Mouse (Mus musculus) mouse trophoblast stem cell (cell line): ENCODE results near the gene Fam172a.
"Not testable (repeated sequence)": the region's sequence is repeated elsewhere in the genome, so short reads cannot be mapped to it uniquely, and the experiment has no call there.

ENCODE experiments used
- in situ Hi-C, 2 experiments: fragments of 300-500 bp; cut with MseI, MboI; formaldehyde crosslinking; loops; 2 replicates in 1 of 2; 3 replicates in 1 of 2; pipeline ENCODE4 v1.15.1; 2025

The Fam172a gene

DNA sequence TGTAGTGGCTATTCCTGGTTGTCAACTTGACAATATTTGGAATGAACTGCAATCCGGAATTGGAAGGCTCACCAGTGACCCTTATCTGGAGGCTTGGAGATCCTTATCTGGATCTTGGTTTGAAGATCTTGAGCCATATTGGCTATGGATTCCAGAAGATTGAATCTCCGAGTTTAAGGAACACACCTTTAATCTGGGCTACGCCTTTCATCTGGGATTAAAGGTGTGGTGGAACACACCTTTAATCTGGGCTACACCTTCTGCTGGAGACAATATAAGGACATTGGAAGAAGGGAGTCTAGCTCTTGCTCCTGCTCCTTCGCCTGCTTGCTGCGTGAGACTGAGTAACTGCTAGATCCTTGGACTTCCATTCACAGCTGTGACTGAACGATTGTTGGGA is at the start of gene Fam172a:
Fam172a (plus strand) TSS at position 301 of the 400 bp plus-strand sequence.
- in situ Hi-C loops = not testable (repeated sequence)

DNA sequence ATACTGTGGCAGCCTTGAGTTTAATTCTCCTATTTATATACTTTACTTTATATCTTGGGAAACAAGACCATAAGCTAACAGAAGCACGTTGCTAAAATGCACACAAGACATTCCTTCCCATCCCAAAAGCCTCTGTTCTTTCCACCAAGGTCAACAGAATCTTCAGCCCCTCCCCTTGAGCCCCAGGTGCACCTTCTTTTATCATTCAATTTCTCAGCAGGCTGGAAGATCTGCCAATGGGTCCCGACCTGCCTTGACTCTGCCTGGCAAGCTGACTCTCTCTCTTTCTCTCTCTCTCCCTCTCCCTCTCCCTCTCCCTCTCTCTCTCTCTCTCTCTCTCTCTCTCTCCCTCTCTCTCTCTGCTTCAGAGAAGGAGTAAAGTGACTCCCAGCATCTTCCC is 13.2 kb upstream of the Fam172a start:
- in situ Hi-C loops = no loop called here

DNA sequence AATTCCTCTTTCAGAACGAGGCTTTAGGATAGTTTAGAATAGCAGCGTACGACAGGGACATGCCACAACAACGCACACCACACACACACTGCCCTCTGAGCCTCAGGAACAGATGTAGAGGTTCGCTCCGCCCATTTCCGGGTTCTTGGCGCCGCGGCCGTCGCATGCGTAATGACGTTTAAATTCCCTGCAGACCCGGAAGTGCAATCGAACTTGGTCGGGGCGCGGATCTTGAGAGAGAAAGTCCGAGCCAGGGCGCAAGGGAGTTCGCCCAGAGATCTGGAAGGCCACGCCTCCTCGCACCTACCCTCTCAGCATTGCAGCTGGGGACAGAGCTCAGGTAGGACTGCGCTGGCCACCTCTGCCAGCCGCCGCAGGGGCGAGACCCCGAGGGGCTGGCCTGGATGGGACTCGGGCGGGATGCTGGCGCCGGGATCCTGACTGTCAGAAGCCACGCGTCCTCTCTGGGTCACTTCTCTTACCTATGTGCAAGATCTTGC is 6.7 kb downstream of the Fam172a start:
- in situ Hi-C loops = no loop called here

DNA sequence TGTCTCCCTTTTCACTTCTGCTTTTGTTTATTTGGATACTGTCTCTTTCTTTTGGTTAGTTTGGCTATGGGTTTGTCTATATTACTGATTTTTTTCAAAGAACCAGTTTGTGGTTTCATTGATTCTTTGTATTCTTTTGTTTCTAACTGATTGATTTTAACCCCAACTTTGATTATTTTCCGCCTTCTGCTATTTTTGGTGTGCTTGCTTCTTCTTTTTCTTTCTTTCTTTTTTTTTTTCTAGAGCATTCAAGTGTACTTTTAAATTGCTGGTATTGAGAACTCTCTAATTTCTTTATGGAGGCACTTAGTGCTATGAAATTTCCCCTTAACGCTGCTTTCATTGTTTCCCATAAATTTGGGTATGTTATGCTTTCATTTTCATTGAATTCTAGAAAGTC is 15.7 kb downstream of the Fam172a start:
- in situ Hi-C loops = no loop called here

DNA sequence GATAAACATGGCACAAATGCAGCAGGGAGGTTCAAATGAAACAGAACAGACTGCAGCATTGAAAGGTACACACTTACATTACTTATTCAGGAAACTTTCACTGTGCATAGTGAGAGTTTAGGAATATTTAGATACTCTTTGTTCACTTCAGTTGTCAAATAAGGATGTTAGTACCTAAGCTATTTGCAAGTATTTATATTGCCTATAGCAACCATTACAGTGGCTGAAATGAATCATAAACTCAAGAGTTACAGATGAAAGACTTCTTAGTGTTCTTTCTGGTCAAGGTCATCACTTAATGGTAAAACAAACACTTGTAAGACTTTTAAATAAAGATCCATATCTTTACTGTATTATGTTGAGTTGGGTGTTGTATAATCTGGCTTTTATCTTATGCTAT is 41.0 kb downstream of the Fam172a start:
- in situ Hi-C loops = no loop called here

DNA sequence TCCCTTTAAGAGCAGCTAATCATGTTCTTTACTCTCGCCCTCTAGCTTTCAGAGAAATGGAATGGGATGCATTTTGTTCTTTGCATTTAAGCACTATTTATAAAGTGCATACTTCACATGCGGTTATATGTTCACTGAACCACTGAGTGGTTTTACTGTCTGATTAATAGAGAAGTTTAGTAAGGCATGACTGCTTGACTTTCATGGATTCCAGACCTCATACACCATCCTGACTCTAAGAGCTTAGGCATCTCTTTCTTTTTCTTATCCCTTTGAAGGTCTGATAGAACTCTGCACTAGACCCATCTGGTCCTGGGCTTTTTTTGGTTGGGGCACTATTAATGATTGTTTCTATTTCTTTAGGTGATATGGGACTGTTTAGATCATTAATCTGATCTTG is 75.8 kb downstream of the Fam172a start:
- in situ Hi-C loops = no loop called here

DNA sequence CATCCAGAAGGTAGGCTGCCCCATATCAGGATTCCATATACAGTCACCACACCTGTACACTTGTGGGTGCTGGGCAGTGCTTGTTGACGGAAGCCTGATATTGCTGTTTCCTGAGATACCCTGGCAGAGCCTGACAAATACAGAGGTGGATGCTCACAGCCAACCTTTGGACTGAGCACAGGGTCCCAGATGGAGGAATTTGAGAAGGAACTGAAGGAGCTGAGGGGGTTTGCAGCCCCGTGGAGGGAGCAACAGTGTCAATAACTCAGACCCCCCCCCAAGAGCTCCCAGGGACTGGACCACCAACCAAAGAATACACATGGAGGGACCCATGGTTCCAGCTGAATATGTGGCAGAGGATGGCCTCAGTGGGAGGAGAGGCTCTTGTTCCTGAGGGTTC is 105.5 kb downstream of the Fam172a start:
- in situ Hi-C loops = not testable (repeated sequence)

DNA sequence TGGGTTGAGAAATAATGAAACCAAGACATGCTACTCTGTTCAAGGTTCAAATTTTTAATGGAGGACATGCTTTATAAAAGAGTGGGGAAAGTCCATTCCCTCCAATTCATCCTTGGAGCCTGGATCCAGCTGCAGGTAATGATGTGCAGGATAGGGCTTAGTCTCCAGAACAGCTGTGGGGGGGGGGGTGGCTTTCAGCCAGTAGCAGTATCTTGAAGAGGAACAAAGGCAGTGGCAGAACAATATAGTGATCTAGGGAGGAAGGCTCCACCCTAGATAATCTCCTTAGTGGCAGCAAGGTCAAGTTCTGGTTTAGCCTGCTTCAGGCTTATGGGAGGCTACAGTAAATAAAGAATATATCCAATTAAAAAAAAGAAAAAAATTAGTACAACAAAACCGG is 108.6 kb downstream of the Fam172a start:
- in situ Hi-C loops = no loop called here

DNA sequence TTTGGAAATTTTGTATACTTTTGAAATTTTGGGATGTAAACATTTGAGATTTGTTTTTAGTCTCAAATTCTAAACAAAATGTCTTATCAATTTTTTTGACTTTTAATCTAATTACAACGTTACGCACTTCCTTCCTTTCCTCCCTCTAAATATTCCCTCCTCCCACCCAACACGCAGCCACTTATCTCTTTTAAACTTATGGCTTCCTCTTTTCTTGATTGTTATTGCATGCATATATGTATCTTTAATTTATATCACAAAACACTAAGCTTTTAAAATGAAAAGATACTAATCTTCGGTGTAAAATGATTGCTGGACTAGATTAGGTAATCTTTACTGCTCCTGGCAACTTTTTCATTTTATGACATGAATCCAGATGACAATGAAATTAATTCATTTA is 124.3 kb downstream of the Fam172a start:
- in situ Hi-C loops = no loop called here

DNA sequence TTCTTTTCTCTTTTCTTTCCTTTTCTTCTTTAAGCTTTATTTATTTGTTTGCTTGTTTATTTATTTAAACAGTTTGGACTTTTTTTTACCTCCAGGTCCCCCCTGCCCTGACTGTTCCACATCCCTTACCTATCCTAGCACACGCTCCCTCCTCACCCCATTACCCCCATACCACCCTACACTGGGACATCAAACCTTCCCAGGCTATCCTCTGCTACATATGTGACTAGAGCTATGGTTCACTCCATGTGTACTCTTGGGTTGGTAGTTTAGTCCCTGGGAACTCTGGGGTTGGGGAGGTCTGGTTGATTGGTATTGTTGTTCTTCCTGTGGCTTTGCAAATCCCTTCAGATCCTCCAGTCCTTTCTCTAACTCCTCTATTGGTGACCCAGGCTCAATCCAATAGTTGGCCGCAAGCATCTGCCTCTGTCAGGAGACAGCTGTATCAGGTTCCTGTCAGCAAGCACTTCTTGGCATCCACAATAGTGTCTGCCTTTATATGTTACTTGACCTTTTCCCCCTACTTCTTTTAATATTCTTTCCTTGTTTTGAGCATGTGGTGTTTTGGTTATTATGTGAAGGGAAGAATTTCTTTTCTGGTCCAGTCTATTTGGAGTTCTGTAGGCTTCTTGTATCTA is 141.3 kb downstream of the Fam172a start:
- in situ Hi-C loops = no loop called here

DNA sequence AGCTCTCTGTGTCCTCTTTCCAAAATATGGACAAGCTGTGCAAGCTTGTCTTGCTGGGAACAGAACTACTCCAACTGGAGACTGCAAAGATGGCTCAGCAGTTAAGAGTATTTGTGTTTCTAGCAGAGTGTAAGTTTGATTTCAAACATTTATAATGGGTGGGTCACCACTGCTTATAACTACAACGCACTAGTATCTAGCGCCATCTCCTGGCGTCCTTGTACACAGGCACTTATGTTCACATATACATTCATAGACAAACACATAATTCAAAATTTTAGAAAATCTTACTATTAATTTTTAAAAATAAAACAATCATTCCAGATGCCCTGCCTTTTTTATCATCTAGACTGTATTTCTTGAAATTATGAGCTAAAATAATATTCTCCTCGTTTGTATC is 147.0 kb downstream of the Fam172a start:
- in situ Hi-C loops = no loop called here

DNA sequence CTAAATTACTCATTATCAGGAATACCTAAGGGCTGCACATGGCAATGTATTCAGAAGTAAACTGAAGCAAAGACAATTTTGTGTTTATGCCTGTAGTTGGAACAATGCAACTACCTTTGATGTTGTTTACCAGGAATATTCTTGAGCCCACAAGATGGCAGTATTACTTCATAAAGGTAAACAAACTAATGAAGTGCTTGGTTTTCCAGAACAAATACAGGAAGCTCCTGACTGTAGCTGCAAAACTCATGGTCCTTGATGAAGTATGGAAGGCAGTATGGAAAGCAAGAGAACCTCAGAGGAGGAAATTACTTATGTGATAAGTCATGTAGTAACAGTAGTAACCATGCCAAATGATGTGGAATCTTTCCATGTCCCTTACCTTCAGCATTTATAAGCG is 163.0 kb downstream of the Fam172a start:
- in situ Hi-C loops = no loop called here

DNA sequence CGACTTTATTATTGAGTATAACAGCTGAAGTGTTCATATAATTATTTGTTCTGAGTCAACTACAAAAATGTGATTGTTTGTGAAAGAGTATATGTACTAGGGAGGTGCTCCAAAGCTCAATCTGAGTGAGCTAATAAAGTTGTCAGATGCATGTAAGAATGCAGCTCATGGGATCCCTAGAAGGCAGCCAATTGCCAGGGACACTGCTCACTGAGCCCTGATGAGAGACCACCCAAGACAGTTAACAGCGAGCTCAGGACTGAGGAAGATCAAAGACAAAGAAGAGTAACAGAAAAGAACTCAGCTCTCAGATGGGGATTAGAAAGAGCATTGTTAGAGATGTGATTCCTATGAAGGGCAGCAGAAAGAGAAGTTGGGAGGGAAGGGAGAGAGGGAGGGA is 166.5 kb downstream of the Fam172a start:
- in situ Hi-C loops = no loop called here

DNA sequence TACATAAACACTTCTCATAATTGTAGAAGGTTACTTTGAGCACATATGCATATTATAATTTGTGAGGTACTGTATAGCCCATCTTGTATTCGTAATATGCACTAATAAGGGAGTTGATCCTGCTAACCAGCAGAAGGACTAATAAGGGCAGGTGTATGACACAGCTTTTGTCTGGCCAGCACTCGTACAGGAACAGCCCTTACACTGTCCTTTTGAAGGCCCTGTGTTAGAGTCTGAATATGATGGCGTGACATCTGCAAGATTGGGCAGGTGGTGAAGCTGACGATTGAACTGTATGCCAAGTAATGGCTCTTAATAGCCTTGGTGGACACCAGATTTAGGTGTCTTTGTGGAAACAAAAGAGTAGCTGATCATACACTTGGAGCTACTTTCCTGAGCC is 176.3 kb downstream of the Fam172a start:
- in situ Hi-C loops = no loop called here

DNA sequence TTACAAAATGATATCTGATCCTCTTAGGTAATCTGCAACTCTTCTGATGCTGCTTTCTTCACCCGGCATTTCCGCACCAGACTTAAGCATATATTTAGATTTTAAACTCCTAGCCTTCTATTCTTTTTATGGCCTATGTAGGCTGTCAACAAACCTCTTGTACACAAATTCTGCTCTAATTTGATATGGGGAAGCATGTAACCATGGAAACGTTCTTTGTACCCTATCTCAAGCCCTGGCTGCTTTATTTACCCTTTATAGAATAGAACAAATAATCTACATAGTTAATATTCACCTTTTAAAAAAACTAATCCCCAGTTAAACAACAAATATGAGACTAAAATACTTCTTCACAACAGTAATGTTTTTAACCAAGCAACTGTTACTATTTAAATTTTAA is 176.7 kb downstream of the Fam172a start:
- in situ Hi-C loops = no loop called here

DNA sequence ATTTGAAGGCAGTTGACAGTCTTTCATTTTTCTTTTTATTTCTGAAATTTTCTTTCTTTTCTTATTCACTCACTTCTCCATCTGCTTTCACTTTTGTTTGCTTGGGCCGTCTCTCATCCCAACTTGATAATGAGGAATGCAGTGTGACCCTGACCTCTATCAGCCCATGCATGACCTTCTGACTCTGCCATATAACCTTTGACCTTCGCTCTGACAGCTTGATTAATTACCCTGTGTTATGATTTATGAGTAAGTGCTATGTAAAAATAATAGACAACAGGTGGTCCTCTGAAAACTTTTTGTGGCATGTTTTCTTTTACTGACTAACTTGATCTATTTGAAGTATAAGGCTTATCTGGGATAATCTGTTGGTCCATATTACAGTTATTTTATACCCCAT is 195.8 kb downstream of the Fam172a start:
- in situ Hi-C loops = no loop called here

DNA sequence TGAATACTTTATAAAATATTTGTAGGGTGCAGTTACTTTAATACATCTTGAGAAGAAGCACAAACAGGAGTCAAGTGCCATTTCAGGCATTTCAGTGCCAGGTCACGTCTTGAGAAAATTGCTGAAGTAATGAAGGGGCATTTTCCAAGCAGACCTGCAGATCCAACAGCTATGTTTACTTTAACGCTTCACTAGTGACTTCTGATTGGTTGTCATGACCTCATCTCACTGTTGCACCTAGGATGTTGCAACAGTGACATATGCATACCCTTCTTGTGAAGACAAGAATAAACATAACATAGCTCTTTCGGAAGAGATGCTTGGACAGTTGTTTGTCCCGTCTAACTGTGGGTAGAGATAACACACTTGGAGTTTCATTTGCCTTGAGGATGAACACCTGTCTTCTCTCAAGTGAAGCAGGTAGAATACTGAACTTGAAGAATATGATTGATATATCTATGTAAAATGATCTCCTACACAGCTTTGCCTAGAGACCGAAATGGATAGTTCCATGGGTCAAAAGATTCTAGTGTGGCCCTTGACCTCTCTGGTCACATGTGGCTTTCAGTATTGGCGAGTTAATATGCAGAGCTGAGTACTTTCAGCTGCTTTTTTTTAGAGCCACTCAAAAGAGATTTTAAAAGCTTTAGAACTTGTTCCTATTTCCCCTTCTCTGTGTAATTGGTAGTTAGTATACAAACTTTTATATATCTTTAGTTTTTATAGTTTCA is 196.4 kb downstream of the Fam172a start:
- in situ Hi-C loops = no loop called here

DNA sequence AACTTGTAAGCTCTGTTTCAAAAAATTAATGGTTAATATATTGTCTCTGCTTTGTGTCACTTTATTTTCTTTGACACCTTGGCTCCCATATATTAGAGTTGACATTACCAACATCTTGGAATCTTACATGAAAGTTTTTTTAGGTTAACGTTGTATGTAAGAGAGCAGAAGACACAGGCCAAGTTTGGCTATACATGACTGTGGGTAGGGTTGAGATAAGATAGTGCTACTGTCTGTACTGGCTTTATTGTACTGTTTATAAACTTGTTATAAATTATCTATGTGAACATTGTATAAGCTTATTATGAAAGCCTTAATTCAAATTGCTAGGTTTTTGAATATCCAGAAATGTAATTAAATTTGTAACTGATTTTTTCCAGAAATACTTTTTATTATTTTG is 197.9 kb downstream of the Fam172a start:
- in situ Hi-C loops = no loop called here

DNA sequence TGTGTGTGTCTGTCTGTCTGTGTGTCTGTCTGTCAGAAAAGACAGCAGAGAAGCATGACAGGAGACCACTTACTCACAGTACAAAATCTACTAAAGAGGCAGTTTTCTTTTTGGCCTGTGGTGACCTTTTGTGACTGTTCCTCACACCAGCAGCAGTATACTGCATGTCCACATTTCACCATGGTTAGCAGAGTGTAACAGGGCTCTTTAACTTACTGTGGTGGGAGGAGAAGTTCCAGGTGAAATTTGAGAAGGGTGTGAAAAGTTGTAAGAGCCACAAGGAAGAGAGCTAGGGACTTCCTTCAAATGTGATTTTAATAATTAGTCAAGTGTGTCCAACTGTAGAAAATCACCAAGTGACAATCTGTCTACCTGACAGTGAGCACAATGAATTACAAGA is 199.0 kb downstream of the Fam172a start:
- in situ Hi-C loops = no loop called here

DNA sequence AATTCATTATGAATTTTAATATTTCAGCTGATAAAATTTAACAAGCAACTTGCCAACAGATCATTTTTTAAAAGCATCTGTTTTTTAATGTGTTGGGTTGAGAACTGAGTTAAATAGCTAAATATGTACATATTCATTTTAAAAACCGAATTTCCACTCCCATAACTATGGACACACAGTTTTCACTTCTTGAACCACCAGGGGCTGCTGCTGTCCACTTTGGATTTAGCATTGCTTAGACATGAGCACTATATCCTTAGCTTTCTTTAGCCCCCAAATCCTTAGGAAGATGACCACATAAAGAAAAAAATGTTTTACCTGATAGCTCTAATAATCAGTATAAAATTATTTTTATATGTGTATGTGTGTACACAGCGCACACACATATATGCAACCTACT is 207.4 kb downstream of the Fam172a start:
- in situ Hi-C loops = no loop called here

DNA sequence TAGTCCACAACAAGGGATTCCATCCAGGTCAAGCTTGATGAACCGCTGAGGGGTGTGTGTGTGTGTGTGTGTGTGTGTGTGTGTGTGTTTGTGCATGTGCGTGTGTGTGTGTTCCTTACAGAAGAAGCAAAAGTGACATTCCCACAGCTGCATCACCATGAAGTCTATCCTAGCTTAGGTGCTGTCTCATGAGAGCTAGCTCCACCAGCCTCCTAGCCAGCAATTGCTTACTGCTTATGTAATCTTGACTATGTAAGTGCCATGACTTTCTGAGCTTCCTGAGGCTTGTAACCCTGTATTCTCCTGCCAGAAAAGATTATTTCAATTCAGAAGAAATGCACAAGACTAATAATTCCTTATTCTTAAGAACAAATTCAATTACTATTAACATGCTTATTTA is 221.0 kb downstream of the Fam172a start:
- in situ Hi-C loops = no loop called here

DNA sequence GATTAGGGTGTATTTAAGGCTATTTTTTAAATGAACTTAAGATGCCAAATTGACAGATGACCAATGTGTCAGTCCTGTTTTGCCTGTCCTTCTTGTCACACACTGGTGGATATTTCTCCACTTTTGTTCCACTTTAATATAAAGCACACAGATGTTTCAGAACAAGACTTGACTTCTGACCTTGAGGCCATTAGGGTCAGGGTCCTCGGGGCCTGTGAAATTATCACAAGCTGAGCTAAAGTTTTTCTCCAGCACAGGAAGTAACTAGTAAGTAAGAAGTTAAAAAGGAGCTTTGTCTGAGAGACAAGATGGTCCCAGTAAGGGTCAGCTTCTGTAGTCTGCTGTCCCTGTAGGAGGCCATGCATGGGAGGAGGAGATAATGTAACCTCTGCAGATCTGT is 255.8 kb downstream of the Fam172a start:
- in situ Hi-C loops = no loop called here

DNA sequence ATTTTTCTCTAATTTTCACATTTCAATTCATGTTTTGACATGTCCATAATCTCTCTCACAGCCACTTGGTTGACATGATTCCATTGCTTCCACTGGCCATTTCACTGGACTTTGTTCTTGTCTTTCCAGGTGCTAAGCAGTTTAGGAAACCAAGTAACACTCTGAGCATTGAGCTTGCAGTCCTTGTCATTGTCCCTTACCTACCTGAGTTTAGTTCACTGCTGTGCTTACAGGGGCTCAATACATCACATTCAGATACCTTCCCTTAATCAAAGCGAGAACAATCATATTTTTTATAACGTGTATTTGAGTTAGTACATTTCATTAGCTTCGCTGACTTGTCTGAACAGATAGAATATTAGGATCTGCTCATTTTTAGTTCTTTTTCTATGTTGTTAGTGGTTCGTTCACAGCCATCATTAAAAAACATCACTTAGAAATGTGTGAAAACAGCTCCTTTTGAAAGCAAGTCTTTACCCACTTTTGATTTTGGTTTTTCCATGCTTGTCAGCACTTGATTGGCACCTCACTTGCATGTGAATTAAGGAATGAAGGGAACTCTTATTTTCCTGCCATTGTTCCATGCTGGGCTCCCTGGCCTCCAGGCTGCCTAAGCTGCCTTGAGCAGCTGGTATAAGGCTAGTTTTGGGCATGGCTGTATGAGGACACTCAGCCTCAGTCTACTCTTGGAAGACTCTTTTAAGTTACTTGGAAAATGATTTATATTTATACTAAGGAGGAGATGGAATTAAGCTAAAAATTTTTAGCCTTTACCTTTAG is 257.9 kb downstream of the Fam172a start:
- in situ Hi-C loops = no loop called here
